Mouse (Mus musculus): ENCODE data around the gene Cep89. TPM values are rescaled to one million over a fixed set of nuclear protein-coding genes. Genes with fewer than 3 reads are reported as not detected.

Gene Cep89
- polyA plus RNA-seq, 1 experiment from 2014 or later = 19.7 TPM

- no peaks in the 10 kb centered on the region for H3K27me3 ChIP-seq
- H3K4me3 ChIP-seq (replicated peaks) = no peak overlapping the region
- 50% methylated on average over 6 of the region's 6 CpGs for WGBS (ENCODE audit: insufficient replicate concordance)
- no peak overlapping the region for H3K4me2 ChIP-seq
- H3K4me1 ChIP-seq (replicated peaks) = 0 out of 2 replicates have a peak, but pooled peaks cover 4% of the 10 kb centered on the region
- peaks cover 7% of the 10 kb centered on the region; the same call in 1 of the 2 replicates for H3K36me3 ChIP-seq
- no peak for DNase-seq
- no peak overlapping the region for H3K27ac ChIP-seq
- H3K9ac ChIP-seq = no peak overlapping the region
- no peaks in the 10 kb centered on the region for H3K9me3 ChIP-seq (replicated peaks)
- ATAC-seq (ENCODE audit: low read depth) = peak; percentile 45; the same call in 1 of the 2 replicates
Observed at GRCm38 (mm10) chr7:35386525-35386952, 10.3 kb upstream of the Cep89 start.

- H3K9ac ChIP-seq = no peak overlapping the region
- no peak overlapping the region for H3K4me3 ChIP-seq (replicated peaks)
- WGBS (ENCODE audit: insufficient replicate concordance) = 69% methylated on average over 6 of the region's 6 CpGs
- no peak overlapping the region for H3K27ac ChIP-seq
- H3K9me3 ChIP-seq (replicated peaks) = no peaks in the 10 kb centered on the region
- H3K27me3 ChIP-seq = no peaks in the 10 kb centered on the region
- H3K36me3 ChIP-seq = peaks cover 27% of the 10 kb centered on the region
- DNase-seq (no peak), ATAC-seq (ENCODE audit: low read depth) (no peak)
- no peak overlapping the region for H3K4me2 ChIP-seq
- 0 out of 2 replicates have a peak, but pooled peaks cover 4% of the 10 kb centered on the region for H3K4me1 ChIP-seq (replicated peaks)
Observed at GRCm38 (mm10) chr7:35388694-35389093, 8.1 kb upstream of the Cep89 start.

DNA sequence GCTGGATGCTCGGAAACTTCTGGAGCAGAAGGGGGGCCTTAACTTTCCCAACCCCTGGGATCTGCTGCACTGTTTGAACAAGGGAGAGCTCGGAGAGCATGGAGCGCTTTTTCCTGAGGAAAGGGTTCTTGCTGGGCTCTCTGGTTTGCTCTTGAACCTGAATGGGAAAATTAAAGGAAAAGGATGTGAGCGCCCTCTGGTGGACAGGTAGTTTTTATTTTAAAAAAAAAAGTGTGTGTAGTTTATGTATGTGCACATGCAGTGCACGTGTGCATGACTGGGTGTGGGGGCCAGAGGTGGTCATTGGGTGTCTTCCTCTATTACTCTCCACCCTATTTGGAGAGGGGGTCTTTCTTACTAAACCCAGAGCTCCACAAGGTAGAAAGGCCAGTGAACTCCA is 3.9 kb upstream of the Cep89 start:
- no peaks in the 10 kb centered on the region for H3K27me3 ChIP-seq
- ATAC-seq (ENCODE audit: low read depth) (no peak), DNase-seq (no peak)
- WGBS (ENCODE audit: insufficient replicate concordance) = 62% methylated on average over 5 of the region's 5 CpGs
- no peak overlapping the region for H3K9ac ChIP-seq
- no peak overlapping the region for H3K27ac ChIP-seq
- H3K9me3 ChIP-seq (replicated peaks) = no peaks in the 10 kb centered on the region
- H3K36me3 ChIP-seq = peaks cover 36% of the 10 kb centered on the region
- H3K4me3 ChIP-seq (replicated peaks) = no peak overlapping the region
- H3K4me1 ChIP-seq (replicated peaks) = peaks cover 27% of the 10 kb centered on the region
- H3K4me2 ChIP-seq = no peak overlapping the region

DNA sequence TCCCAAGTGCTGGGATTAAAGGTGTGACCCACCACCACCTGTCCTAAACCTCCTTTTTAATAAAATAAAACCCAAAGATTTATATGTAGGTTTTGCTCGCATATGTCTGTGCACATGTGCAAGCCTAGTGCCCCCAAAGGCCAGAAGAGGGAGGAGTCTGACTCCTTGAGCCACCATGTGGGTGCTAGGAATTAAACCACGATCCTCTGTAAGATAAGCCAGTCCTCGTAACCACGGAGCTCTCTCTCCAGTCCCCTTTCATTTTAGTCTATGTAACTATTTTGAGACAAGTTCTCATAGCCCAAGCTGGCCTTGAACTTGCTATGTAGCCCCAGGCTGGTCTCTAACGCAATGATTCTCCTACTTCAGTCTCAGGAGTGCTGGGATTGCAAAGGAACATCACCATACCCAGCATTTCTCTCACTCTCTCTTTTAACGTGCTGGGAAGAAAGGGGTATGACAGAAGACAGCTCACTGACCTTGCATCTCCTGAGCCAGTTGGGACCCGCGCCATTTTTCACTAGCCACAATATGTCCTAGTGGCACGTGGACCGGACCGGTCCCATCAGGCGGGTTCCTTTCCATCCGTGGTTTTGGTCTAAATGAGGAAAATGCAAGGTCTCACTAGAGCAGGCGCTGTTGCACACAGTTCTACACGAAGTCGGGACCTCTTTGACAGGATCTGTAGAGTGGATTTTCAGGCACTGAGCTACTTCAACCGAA is 940 bp upstream of the Cep89 start:
- peak; percentile 25 for DNase-seq
- Histone ChIP-seq H3K4me1 (replicated peaks) (peaks cover 34% of the 10 kb centered on the region), H3K9me3 (replicated peaks) (no peaks in the 10 kb centered on the region), H3K36me3 (peaks cover 52% of the 10 kb centered on the region), H3K27ac (peak overlapping the region; percentile 78), H3K9ac (peak overlapping the region; percentile 82), H3K27me3 (no peaks in the 10 kb centered on the region), H3K4me3 (replicated peaks) (peak overlapping the region; percentile 78), H3K4me2 (peak overlapping the region; percentile 84)
- ATAC-seq (ENCODE audit: low read depth) = peak; percentile 1; the same call in 1 of the 2 replicates
- WGBS (ENCODE audit: insufficient replicate concordance) = 3% methylated on average over 17 of the region's 17 CpGs

- H3K27ac ChIP-seq = no peak overlapping the region
- no peak overlapping the region for H3K4me2 ChIP-seq
- peaks cover 23% of the 10 kb centered on the region for H3K4me1 ChIP-seq (replicated peaks)
- H3K9me3 ChIP-seq (replicated peaks) = no peaks in the 10 kb centered on the region
- ATAC-seq (ENCODE audit: low read depth) (no peak), DNase-seq (no peak)
- WGBS (ENCODE audit: insufficient replicate concordance) = 75% methylated on average over 4 of the region's 4 CpGs
- no peaks in the 10 kb centered on the region for H3K27me3 ChIP-seq
- no peak overlapping the region for H3K9ac ChIP-seq
- no peak overlapping the region for H3K4me3 ChIP-seq (replicated peaks)
- H3K36me3 ChIP-seq = peaks cover 67% of the 10 kb centered on the region
Observed at GRCm38 (mm10) chr7:35401169-35401568, 4.3 kb downstream of the Cep89 start.

DNA sequence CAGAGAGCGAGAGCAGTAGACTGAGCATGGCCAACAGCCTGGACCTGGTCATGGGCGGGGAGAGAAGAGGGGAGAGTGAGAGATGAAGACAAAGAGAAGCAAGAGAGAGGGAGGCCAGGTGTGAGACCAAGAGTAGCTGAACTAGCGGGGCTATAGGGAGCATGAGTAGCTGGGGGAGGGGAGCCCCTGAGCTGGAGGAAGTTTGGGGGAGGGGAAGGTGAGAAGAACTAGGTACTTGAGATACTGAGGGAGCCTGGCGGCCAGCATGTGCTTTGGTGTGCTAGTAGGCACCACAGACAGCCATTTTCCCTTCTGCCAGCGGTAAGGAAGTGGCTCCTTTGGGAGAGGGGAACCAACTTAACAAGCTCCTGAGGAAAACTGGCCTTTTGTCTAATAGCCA is 18.4 kb downstream of the Cep89 start:
- H3K4me3 ChIP-seq (replicated peaks) = no peak overlapping the region
- no peak overlapping the region for H3K27ac ChIP-seq

DNA sequence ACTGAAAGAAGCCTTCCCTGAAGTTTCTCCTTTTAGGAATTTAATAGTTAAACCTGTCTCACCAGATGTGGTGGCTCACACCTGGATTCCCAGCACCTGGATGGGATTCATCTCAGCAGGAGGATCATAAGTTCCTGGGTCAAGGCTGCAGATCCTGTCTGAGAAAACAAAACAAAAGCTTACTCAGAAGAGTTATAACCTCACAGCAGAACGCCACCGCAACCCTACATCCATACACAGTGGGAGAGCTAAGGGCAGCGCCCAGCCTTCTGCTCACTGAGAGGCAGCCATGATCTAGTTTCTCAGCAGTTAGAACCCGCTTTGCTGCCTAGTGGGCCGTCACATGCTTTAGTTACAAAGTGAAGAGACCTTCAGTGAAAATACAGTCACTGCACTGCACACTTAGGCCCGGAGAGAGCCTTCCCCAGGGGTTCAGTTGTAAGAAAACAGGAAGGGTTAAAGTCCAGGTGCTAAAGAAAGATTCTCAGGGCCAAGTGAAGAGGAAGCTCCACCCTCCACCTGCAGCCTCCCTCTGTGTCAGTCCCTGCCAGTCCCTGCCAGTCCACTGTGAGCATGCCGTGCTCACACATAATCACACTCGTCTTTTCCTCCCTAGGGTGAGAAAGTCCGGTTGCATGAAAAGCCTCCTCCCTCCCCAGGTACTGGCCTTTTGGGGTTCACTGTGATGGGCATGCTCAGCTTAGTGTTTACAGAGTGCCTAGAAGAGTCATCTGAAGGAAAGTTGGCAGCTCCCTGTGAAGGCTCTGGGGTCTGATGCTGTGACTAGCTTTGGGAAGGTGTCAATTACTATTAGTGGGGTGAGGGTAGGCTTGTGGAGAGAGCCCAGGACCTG is 19.2 kb downstream of the Cep89 start:
- H3K9me3 ChIP-seq (replicated peaks) = no peaks in the 10 kb centered on the region
- H3K36me3 ChIP-seq = peaks cover 54% of the 10 kb centered on the region
- H3K4me2 ChIP-seq = no peak overlapping the region
- no peak overlapping the region for H3K4me3 ChIP-seq (replicated peaks)
- DNase-seq (no peak), ATAC-seq (ENCODE audit: low read depth) (no peak)
- H3K27ac ChIP-seq = no peak overlapping the region
- no peaks in the 10 kb centered on the region for H3K27me3 ChIP-seq
- 78% methylated on average over 9 of the region's 9 CpGs for WGBS (ENCODE audit: insufficient replicate concordance)
- no peaks in the 10 kb centered on the region for H3K4me1 ChIP-seq (replicated peaks)
- H3K9ac ChIP-seq = no peak overlapping the region

More for the DNA sequence above, 18.4 kb downstream of the Cep89 start:
- Histone ChIP-seq H3K27me3 (no peaks in the 10 kb centered on the region), H3K4me1 (replicated peaks) (no peaks in the 10 kb centered on the region), H3K36me3 (peaks cover 55% of the 10 kb centered on the region), H3K4me2 (no peak overlapping the region), H3K9me3 (replicated peaks) (no peaks in the 10 kb centered on the region), H3K9ac (no peak overlapping the region)
- WGBS (ENCODE audit: insufficient replicate concordance) = 71% methylated on average over 5 of the region's 5 CpGs
- ATAC-seq (ENCODE audit: low read depth) (no peak), DNase-seq (no peak)

- Histone ChIP-seq H3K9ac (no peak overlapping the region), H3K4me1 (replicated peaks) (no peaks in the 10 kb centered on the region), H3K4me3 (replicated peaks) (no peak overlapping the region), H3K27me3 (no peaks in the 10 kb centered on the region), H3K27ac (no peak overlapping the region), H3K36me3 (peaks cover 57% of the 10 kb centered on the region), H3K9me3 (replicated peaks) (no peaks in the 10 kb centered on the region), H3K4me2 (no peak overlapping the region)
- DNase-seq (no peak), ATAC-seq (ENCODE audit: low read depth) (no peak)
- 72% methylated on average over 5 of the region's 5 CpGs for WGBS (ENCODE audit: insufficient replicate concordance)
Observed at GRCm38 (mm10) chr7:35416654-35416948, 19.8 kb downstream of the Cep89 start.

GRCm38 (mm10) chr7:35423071-35423470 is 26.2 kb downstream of the Cep89 start:
- DNase-seq (no peak), ATAC-seq (ENCODE audit: low read depth) (no peak)
- H3K36me3 ChIP-seq = peaks cover 61% of the 10 kb centered on the region
- no peak overlapping the region for H3K27ac ChIP-seq
- H3K9ac ChIP-seq = no peak overlapping the region
- H3K9me3 ChIP-seq (replicated peaks) = no peaks in the 10 kb centered on the region
- no peaks in the 10 kb centered on the region for H3K4me1 ChIP-seq (replicated peaks)
- no peaks in the 10 kb centered on the region for H3K27me3 ChIP-seq
- H3K4me3 ChIP-seq (replicated peaks) = no peak overlapping the region
- H3K4me2 ChIP-seq = no peak overlapping the region
- WGBS (ENCODE audit: insufficient replicate concordance) = 81% methylated on average over 10 of the region's 10 CpGs

DNA sequence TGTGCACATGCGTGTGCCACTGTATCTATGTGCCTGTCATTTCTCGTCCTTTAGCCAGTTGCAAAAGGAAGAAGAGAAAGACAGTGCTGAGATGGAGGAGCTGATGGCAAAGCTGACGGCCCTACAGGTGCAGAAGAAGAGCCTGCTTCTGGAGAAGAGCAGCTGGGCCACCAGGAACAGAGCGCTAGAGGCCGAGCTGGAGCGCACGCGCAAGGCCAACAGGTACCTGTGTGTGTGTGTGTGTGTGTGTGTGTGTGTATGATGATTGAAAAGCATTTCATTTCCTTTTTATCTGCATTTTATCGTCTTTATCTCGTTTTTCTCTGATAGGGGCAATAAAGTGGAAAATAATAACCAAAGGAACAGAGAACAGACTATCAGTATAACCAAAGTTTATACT is 31.3 kb downstream of the Cep89 start:
- DNase-seq (no peak), ATAC-seq (ENCODE audit: low read depth) (no peak)
- no peaks in the 10 kb centered on the region for H3K4me1 ChIP-seq (replicated peaks)
- 88% methylated on average over 10 of the region's 10 CpGs for WGBS (ENCODE audit: insufficient replicate concordance)
- H3K9ac ChIP-seq = no peak overlapping the region
- no peaks in the 10 kb centered on the region for H3K27me3 ChIP-seq
- H3K27ac ChIP-seq = no peak overlapping the region
- H3K36me3 ChIP-seq = peaks cover 65% of the 10 kb centered on the region
- H3K4me2 ChIP-seq = no peak overlapping the region
- H3K9me3 ChIP-seq (replicated peaks) = no peaks in the 10 kb centered on the region
- no peak overlapping the region for H3K4me3 ChIP-seq (replicated peaks)

GRCm38 (mm10) chr7:35435266-35435665 is 38.4 kb downstream of the Cep89 start:
- ATAC-seq (ENCODE audit: low read depth) = no peak
- Histone ChIP-seq H3K27me3 (no peaks in the 10 kb centered on the region), H3K9ac (no peak overlapping the region), H3K9me3 (replicated peaks) (no peaks in the 10 kb centered on the region), H3K4me2 (no peak overlapping the region), H3K27ac (no peak overlapping the region), H3K4me3 (replicated peaks) (no peak overlapping the region), H3K4me1 (replicated peaks) (no peaks in the 10 kb centered on the region), H3K36me3 (peaks cover 79% of the 10 kb centered on the region)
- DNase-seq = no peak
- 83% methylated on average over 9 of the region's 9 CpGs for WGBS (ENCODE audit: insufficient replicate concordance)
